Comparison of ENCODE assay signal across 11 mouse cellular contexts in the genomic region with DNA sequence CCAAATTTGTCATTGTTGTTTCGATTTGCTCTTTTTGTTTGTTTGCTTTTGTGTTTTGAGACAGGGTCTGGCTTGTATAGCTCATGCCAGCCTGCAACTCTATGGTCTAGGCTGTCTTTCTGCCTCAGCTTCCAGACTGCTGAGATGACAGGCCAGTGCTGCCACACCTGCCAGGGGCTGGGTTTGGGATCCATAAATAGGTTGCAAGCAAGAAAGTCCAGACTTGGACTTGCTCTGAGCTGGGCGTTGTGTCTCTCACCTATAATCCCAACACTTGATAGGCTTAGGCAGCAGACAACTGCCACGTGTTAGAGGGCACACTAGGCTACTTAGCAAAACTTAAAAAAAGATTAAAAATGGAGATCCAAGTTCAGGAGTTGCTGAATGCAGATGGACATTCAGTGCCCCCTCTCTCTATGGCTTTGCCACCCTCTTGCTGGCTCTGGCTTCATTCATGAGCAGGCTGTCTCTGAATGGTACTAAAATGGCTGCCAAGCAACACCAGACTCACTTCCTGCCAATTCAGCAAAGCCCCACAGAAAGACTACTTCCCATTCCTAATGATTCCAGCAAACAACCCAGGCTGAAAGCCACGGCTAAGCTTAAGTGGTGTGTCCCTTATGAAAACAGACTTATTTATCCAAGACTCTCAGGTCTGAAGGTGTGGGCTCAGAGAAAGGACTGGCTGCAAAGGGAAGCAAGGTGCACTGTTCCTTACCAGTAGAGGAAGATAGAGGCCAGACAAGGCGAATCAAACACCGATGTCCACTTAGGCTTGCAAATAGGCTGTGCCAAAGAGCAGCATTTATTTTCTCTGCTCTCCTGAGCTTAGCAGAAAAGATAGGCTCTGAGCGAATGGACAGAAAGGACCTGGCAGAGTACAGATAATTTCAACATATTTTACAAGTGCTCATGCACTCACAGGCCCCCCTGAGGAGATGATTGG. TPM values are rescaled to one million over a fixed set of nuclear protein-coding genes. Genes with fewer than 3 reads are reported as not detected.
DNase-seq lines count a peak whose midpoint lies in the region; ATAC-seq and TF ChIP-seq lines count a peak whose summit lies in the region.
"Had no signal": no experiment of that assay in that cellular context is flagged by ENCODE, and none has a peak within 500 bp of the region (broad histone marks: within the 10 kb centered on the region; RNA-seq: fewer than 3 reads in every experiment).

No protein-coding gene starts in this region.

- WGBS in liver, embryonic 13.5 days (ENCODE audit: insufficient replicate concordance) = 57% methylated on average over 7 of the region's 7 CpGs

- H3K9me3 ChIP-seq in liver, embryonic 13.5 days (replicated peaks) = no peaks in the 10 kb centered on the region
- H3K9me3 ChIP-seq: embryonic facial prominence, embryonic 10.5 days; neural tube, embryonic 12.5 days had no signal

- POLR2A ChIA-PET in Patski (lab: Charles Lee) = interaction anchor here (0.9 to 1.4 kb wide), 3 partner anchors 10 to 27 kb away, joined by 3 read pairs; no protein-coding TSS in a partner anchor

- peaks cover 77% of the 10 kb centered on the region for H3K4me1 ChIP-seq in liver, embryonic 13.5 days (replicated peaks)
- H3K4me1 ChIP-seq: neural tube, embryonic 12.5 days had no signal

- no peak overlapping the region for H3K4me3 ChIP-seq in liver, embryonic 13.5 days (replicated peaks)
- H3K4me3 ChIP-seq: embryonic facial prominence, embryonic 10.5 days; neural tube, embryonic 12.5 days had no signal

- in situ Hi-C loops in Patski (cut with MboI; ENCODE audit: low pct_unique_long_range_greater_than_20kb) = loop anchor here (10.0 kb wide), 1 partner anchor 205 kb away; no protein-coding TSS in a partner anchor

- H3K4me2 ChIP-seq in liver, embryonic 13.5 days = no peak overlapping the region
- H3K4me2 ChIP-seq: neural tube, embryonic 12.5 days had no signal

- CTCF ChIA-PET in Patski (lab: Charles Lee) = interaction anchor here (1.2 kb wide), 1 partner anchor 142 kb away, joined by 3 read pairs; no protein-coding TSS in a partner anchor

- H3K27ac ChIP-seq in liver, embryonic 13.5 days = peak overlapping the region; percentile 83
- H3K27ac ChIP-seq: embryonic facial prominence, embryonic 10.5 days; neural tube, embryonic 12.5 days had no signal

- DNase-seq in cerebellum, adult 18-20 months = peak; percentile 56 to 62
- no peak for DNase-seq in cerebellum, adult 11 months
- peak; percentile 55 for DNase-seq in layer of hippocampus, adult 9-11 months
- no peak for DNase-seq in layer of hippocampus, postnatal 25 days (ENCODE audit: extremely low spot score in 1 of 2, low spot score in 1 of 2)
- DNase-seq in Patski (ENCODE audit: low read depth, low spot score) (no peak), adipocyte (ENCODE audit: low spot score) (no peak)
- DNase-seq in liver, embryonic 13.5 days = no peak
- no peak for DNase-seq in right cerebral cortex, postnatal 14 days

- peak; percentile 18 for ATAC-seq in Patski
- ATAC-seq in liver, embryonic 13.5 days (ENCODE audit: low read depth) = no peak
- ATAC-seq: activated CD4-positive, CD25-positive, alpha-beta regulatory T cell, adult 4 months had no signal

- TF ChIP-seq CTCF in Patski (IDR thresholded peaks at IDR 0.05) = no peak

- no peaks in the 10 kb centered on the region for H3K36me3 ChIP-seq in liver, embryonic 13.5 days
- H3K36me3 ChIP-seq: embryonic facial prominence, embryonic 10.5 days; neural tube, embryonic 12.5 days had no signal

- H3K27me3 ChIP-seq in Patski = no peaks in the 10 kb centered on the region
- H3K27me3 ChIP-seq in liver, embryonic 13.5 days = no peaks in the 10 kb centered on the region

- H3K9ac ChIP-seq in liver, embryonic 13.5 days = no peak overlapping the region
- H3K9ac ChIP-seq: neural tube, embryonic 12.5 days had no signal

RNA-seq across cellular contexts. Expression of a gene that starts 8.7 kb away (rescaled TPM):
- total RNA-seq in layer of hippocampus, postnatal 25 days (2021) = 100 to 1,000 TPM; 157 to 184 TPM
- 33.8 TPM for polyA plus RNA-seq in Patski (2021)
- 1.3 and 1.6 TPM in 2 replicates for polyA plus RNA-seq in liver, embryonic 13.5 days (2015; fragmentation: Nextera tagmentation; extraction: Ambion mirVana)

Comparison
In these comparisons a context has a peak if more than half of its experiments do, and no peak if none do; other contexts are left out.
1. DNase-seq: peak in cerebellum, adult 18-20 months (2 of 2) and layer of hippocampus, adult 9-11 months (single experiment); none in cerebellum, adult 11 months (single experiment), layer of hippocampus, postnatal 25 days (0 of 2), Patski (single experiment), liver, embryonic 13.5 days (single experiment), right cerebral cortex, postnatal 14 days (single experiment) and adipocyte (single experiment).
2. RNA of a gene that starts 8.7 kb away (polyA plus RNA-seq): 33.8 TPM in Patski (single experiment); 1.3 to 1.6 TPM in liver, embryonic 13.5 days; every median in the first group is over 10 times any median in the second.